Mouse (Mus musculus) brain, embryonic 14.5 days (tissue): Measurements from ENCODE around the gene Pax8. TPM values are rescaled to one million over a fixed set of nuclear protein-coding genes. Genes with fewer than 3 reads are reported as not detected.

Experiments used
- DNase-seq: peaks from one replicate; pipeline ENCODE4 v3.0.0-alpha.2; 2011; ENCODE audit warnings: low read depth
- CTCF ChIP-seq: fragments of 200-500 bp; IDR thresholded peaks from 2 replicates; pipeline ENCODE4 v1.5.1; 2012; ENCODE audit warnings: inconsistent platforms, mild to moderate bottlenecking, moderate library complexity, borderline replicate concordance; ENCODE audit not compliant: insufficient read depth, insufficient read length; ENCODE audit errors: extremely low read depth
- POLR2A ChIP-seq: fragments of 200-500 bp; IDR thresholded peaks from 2 replicates; pipeline ENCODE4 v1.6.1; 2012; ENCODE audit warnings: mild to moderate bottlenecking, inconsistent platforms, borderline replicate concordance; ENCODE audit not compliant: poor library complexity, insufficient read depth, insufficient read length, severe bottlenecking; ENCODE audit errors: extremely low read depth
- polyA plus RNA-seq: library from polyadenylated mRNA; depleted of rRNA; stranded (reverse); fragments of >200 nt; gene quantifications from 2 replicates; pipeline ENCODE4 v1.2.3, GENCODE M21; 2012

Gene Pax8
- polyA plus RNA-seq, 1 experiment = 9.4 TPM

GRCm38 (mm10) chr2:24409166-24409565 lies 66.2 kb downstream of the Pax8 start:
- TF ChIP-seq CTCF = peak; percentile 96
- TF ChIP-seq POLR2A = no peak
- peak; percentile 73 for DNase-seq

GRCm38 (mm10) chr2:24407701-24408485 lies 67.5 kb downstream of the Pax8 start:
- TF ChIP-seq POLR2A (no peak), CTCF (no peak)
- DNase-seq = peak; percentile 64

GRCm38 (mm10) chr2:24405345-24406012 lies 69.9 kb downstream of the Pax8 start:
- peak; percentile 89 for DNase-seq
- TF ChIP-seq CTCF = peak; percentile 83
- no peak for TF ChIP-seq POLR2A

- DNase-seq = no peak
- TF ChIP-seq POLR2A (no peak), CTCF (no peak)
Observed at GRCm38 (mm10) chr2:24400711-24401110, 74.7 kb downstream of the Pax8 start.

- TF ChIP-seq CTCF (no peak; the same call in 1 of the 2 replicates), POLR2A (no peak)
- no peak for DNase-seq
Observed at GRCm38 (mm10) chr2:24397115-24397514, 78.3 kb downstream of the Pax8 start.

GRCm38 (mm10) chr2:24393251-24393650 lies 82.1 kb downstream of the Pax8 start:
- TF ChIP-seq CTCF = no peak
- no peak for TF ChIP-seq POLR2A
- DNase-seq = no peak

GRCm38 (mm10) chr2:24387361-24388283 lies 87.8 kb downstream of the Pax8 start:
- no peak for TF ChIP-seq POLR2A
- no peak for TF ChIP-seq CTCF
- no peak for DNase-seq

GRCm38 (mm10) chr2:24386964-24387320 lies 88.5 kb downstream of the Pax8 start:
- DNase-seq = no peak
- TF ChIP-seq POLR2A (no peak), CTCF (no peak)

- no peak for DNase-seq
Observed at GRCm38 (mm10) chr2:24386158-24386963, 89.0 kb downstream of the Pax8 start.

More at GRCm38 (mm10) chr2:24386158-24386963, 89.0 kb downstream of the Pax8 start:
- TF ChIP-seq CTCF = no peak
- TF ChIP-seq POLR2A = no peak
